In the genomic region with DNA sequence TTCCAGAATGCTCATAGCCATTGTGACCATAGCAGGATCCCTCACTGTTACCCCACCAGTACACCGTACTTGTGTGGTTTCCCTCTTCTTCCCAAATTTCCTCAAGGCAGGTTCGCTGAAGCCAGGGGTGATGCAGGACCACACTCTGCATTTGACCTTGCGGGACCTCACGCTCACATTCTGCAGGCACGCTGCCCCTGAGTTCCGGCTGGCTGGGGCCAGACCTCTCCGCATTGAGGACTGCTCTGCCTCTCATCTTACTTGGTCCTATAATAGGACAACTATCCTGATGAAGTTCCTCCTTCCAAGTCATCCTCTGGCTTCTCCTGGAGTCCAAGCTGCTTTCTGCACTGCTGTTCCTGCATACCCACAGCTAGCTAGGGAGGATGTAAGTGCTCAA, we compare ENCODE assay signal across 14 mouse cellular contexts. TPM values are rescaled to one million over a fixed set of nuclear protein-coding genes. Genes with fewer than 3 reads are reported as not detected.
DNase-seq lines count a peak whose midpoint lies in the region; ATAC-seq and TF ChIP-seq lines count a peak whose summit lies in the region.
"Had no signal": no experiment of that assay in that cellular context is flagged by ENCODE, and none has a peak within 500 bp of the region (broad histone marks: within the 10 kb centered on the region; RNA-seq: fewer than 3 reads in every experiment).

No protein-coding gene starts in this region.

- no peak for DNase-seq in heart, postnatal 36 days
- DNase-seq in lung, adult 18-20 months, result no peak
- DNase-seq in liver, postnatal 0 days, result no peak
- no peak for DNase-seq in left cerebral cortex, postnatal 25 days (ENCODE audit: low spot score in 2 of 2)
- DNase-seq: adrenal gland, adult 2 months; cerebellum, adult 8-10 months; lung, postnatal 4 days; thymus, postnatal 36 days had no signal

- no peaks in the 10 kb centered on the region for H3K27me3 ChIP-seq in heart, embryonic 16.5 days (ENCODE audit: control insufficient read depth, insufficient read depth, low read length)
- no peaks in the 10 kb centered on the region for H3K27me3 ChIP-seq in lung, embryonic 15.5 days
- no peaks in the 10 kb centered on the region for H3K27me3 ChIP-seq in intestine, embryonic 16.5 days (replicated peaks; ENCODE audit: control insufficient read depth, insufficient read depth, low read length)
- no peaks in the 10 kb centered on the region for H3K27me3 ChIP-seq in liver, postnatal 0 days (ENCODE audit: insufficient read depth, low read length)
- H3K27me3 ChIP-seq: forebrain, embryonic 13.5 days; midbrain, embryonic 12.5 days had no signal

- peaks cover 16% of the 10 kb centered on the region for H3K36me3 ChIP-seq in heart, embryonic 16.5 days (ENCODE audit: control insufficient read depth, insufficient read depth)
- no peaks in the 10 kb centered on the region for H3K36me3 ChIP-seq in lung, embryonic 15.5 days
- no peaks in the 10 kb centered on the region for H3K36me3 ChIP-seq in intestine, embryonic 16.5 days (ENCODE audit: control insufficient read depth, insufficient read depth, low read length)
- H3K36me3 ChIP-seq in liver, postnatal 0 days (replicated peaks; ENCODE audit: insufficient read depth, low read length), result no peaks in the 10 kb centered on the region

- H3K4me1 ChIP-seq in heart, embryonic 16.5 days (ENCODE audit: control insufficient read depth, insufficient read depth, low read length), result peaks cover 18% of the 10 kb centered on the region
- H3K4me1 ChIP-seq in lung, embryonic 15.5 days, result peaks cover 40% of the 10 kb centered on the region
- H3K4me1 ChIP-seq in intestine, embryonic 16.5 days (ENCODE audit: control insufficient read depth, insufficient read depth, low read length), result peaks cover 9% of the 10 kb centered on the region
- H3K4me1 ChIP-seq in liver, postnatal 0 days (ENCODE audit: insufficient read depth), result peaks cover 5% of the 10 kb centered on the region; the same call in 1 of the 2 replicates
- H3K4me1 ChIP-seq: forebrain, embryonic 13.5 days had no signal

- H3K9ac ChIP-seq in heart, embryonic 16.5 days (ENCODE audit: low read length), result no peak overlapping the region
- H3K9ac ChIP-seq in lung, embryonic 15.5 days, result no peak overlapping the region
- H3K9ac ChIP-seq in intestine, embryonic 16.5 days (ENCODE audit: low read depth, low read length), result no peak overlapping the region
- no peak overlapping the region for H3K9ac ChIP-seq in liver, postnatal 0 days (replicated peaks)
- H3K9ac ChIP-seq: forebrain, embryonic 13.5 days; midbrain, embryonic 12.5 days had no signal

- WGBS in heart, embryonic 16.5 days, result 69% methylated on average over 7 of the region's 7 CpGs
- 80% methylated on average over 7 of the region's 7 CpGs for WGBS in lung, embryonic 15.5 days
- 78% methylated on average over 7 of the region's 7 CpGs for WGBS in intestine, embryonic 16.5 days
- 81% methylated on average over 7 of the region's 7 CpGs for WGBS in liver, postnatal 0 days (ENCODE audit: insufficient replicate concordance)

- H3K9me3 ChIP-seq in heart, embryonic 16.5 days (replicated peaks; ENCODE audit: control insufficient read depth, low read length), result no peaks in the 10 kb centered on the region
- no peaks in the 10 kb centered on the region for H3K9me3 ChIP-seq in lung, embryonic 15.5 days
- no peaks in the 10 kb centered on the region for H3K9me3 ChIP-seq in intestine, embryonic 16.5 days (ENCODE audit: control insufficient read depth, low read length)
- H3K9me3 ChIP-seq in liver, postnatal 0 days (ENCODE audit: low read length), result no peaks in the 10 kb centered on the region
- H3K9me3 ChIP-seq: forebrain, embryonic 13.5 days; midbrain, embryonic 12.5 days had no signal

- H3K4me2 ChIP-seq in heart, embryonic 16.5 days (ENCODE audit: low read depth, low read length), result no peak overlapping the region
- no peak overlapping the region for H3K4me2 ChIP-seq in lung, embryonic 15.5 days
- H3K4me2 ChIP-seq in intestine, embryonic 16.5 days (ENCODE audit: low read depth, low read length), result no peak overlapping the region
- no peak overlapping the region for H3K4me2 ChIP-seq in liver, postnatal 0 days (ENCODE audit: low read depth, low read length)
- H3K4me2 ChIP-seq: forebrain, embryonic 13.5 days; midbrain, embryonic 12.5 days had no signal

- TF ChIP-seq CTCF in liver, postnatal 0 days (IDR thresholded peaks at IDR 0.05; ENCODE audit: low read depth), result no peak

- intact Hi-C loops in heart, postnatal 36 days (cut with DNase I), result no loop called here
- intact Hi-C loops in left cerebral cortex, postnatal 25 days (cut with DNase I), result no loop called here

- H3K4me3 ChIP-seq in heart, embryonic 16.5 days (ENCODE audit: low read length), result no peak overlapping the region
- H3K4me3 ChIP-seq in lung, embryonic 15.5 days, result no peak overlapping the region
- H3K4me3 ChIP-seq in intestine, embryonic 16.5 days (ENCODE audit: low read length), result no peak overlapping the region
- no peak overlapping the region for H3K4me3 ChIP-seq in liver, postnatal 0 days (ENCODE audit: low read depth, low read length)
- H3K4me3 ChIP-seq: forebrain, embryonic 13.5 days; midbrain, embryonic 12.5 days had no signal

- peak overlapping the region; percentile 45; the same call in 1 of the 2 replicates for H3K27ac ChIP-seq in heart, embryonic 16.5 days (ENCODE audit: low read length)
- H3K27ac ChIP-seq in lung, embryonic 15.5 days, result 0 out of 2 replicates have a peak overlapping the region, but pooled peaks have one; percentile 30
- H3K27ac ChIP-seq in intestine, embryonic 16.5 days (ENCODE audit: low read length), result 0 out of 2 replicates have a peak overlapping the region, but pooled peaks have one; percentile 9
- H3K27ac ChIP-seq in liver, postnatal 0 days (ENCODE audit: low read depth), result 0 out of 2 replicates have a peak overlapping the region, but pooled peaks have one; percentile 75
- H3K27ac ChIP-seq: forebrain, embryonic 13.5 days; midbrain, embryonic 12.5 days had no signal

- ATAC-seq in heart, embryonic 16.5 days (replicated peaks; ENCODE audit: extremely low read depth, insufficient read depth, low FRiP score), result no peak
- no peak for ATAC-seq in lung, embryonic 15.5 days (ENCODE audit: borderline replicate concordance, extremely low read depth, low FRiP score, low TSS enrichment)
- ATAC-seq in intestine, embryonic 16.5 days, result no peak
- ATAC-seq in liver, postnatal 0 days, result no peak
- ATAC-seq: CD4-positive, CD25-positive, alpha-beta regulatory T cell, adult 4 months; forebrain, embryonic 13.5 days had no signal

- no peak for TF ChIP-seq EP300 in liver, postnatal 0 days (IDR thresholded peaks at IDR 0.05; ENCODE audit: low read depth)

RNA-seq across cellular contexts. Expression of a gene that starts 9.8 kb away (rescaled TPM):
- polyA plus RNA-seq in heart, embryonic 16.5 days (2015; fragmentation: Nextera tagmentation; extraction: Ambion mirVana), result 170 and 176 TPM in 2 replicates
- 100 to 1,000 TPM; 123 to 136 TPM for total RNA-seq in heart, postnatal 36 days (2021)
- polyA plus RNA-seq in lung, embryonic 15.5 days (2015; fragmentation: Nextera tagmentation; extraction: Ambion mirVana), result 102 and 107 TPM in 2 replicates
- polyA plus RNA-seq in intestine, embryonic 16.5 days (2015; fragmentation: Nextera tagmentation; extraction: Ambion mirVana), result 66.8 and 70.3 TPM in 2 replicates
- 29.9 and 30.2 TPM in 2 replicates for polyA plus RNA-seq in liver, postnatal 0 days (2015; fragmentation: Nextera tagmentation; extraction: Ambion mirVana)
- 10 to 100 TPM; 21.9 to 25.0 TPM for total RNA-seq in left cerebral cortex, postnatal 25 days (2021)
- polyA plus RNA-seq: CD4-positive, CD25-positive, alpha-beta regulatory T cell, adult 4 months had no signal

RNA-seq across cellular contexts. Expression of a gene that starts 15.1 kb away (rescaled TPM):
- 470 and 488 TPM in 2 replicates for polyA plus RNA-seq in heart, embryonic 16.5 days (2015; fragmentation: Nextera tagmentation; extraction: Ambion mirVana)
- total RNA-seq in heart, postnatal 36 days (2021), result 100 to 1,000 TPM; 631 to 727 TPM
- polyA plus RNA-seq in lung, embryonic 15.5 days (2015; fragmentation: Nextera tagmentation; extraction: Ambion mirVana), result 53.6 and 60.6 TPM in 2 replicates
- polyA plus RNA-seq in intestine, embryonic 16.5 days (2015; fragmentation: Nextera tagmentation; extraction: Ambion mirVana), result 15.3 and 18.6 TPM in 2 replicates
- 1.3 and 5.9 TPM in 2 replicates for polyA plus RNA-seq in liver, postnatal 0 days (2015; fragmentation: Nextera tagmentation; extraction: Ambion mirVana)
- total RNA-seq in left cerebral cortex, postnatal 25 days (2021), result 100 to 1,000 TPM; 157 to 159 TPM
- polyA plus RNA-seq: CD4-positive, CD25-positive, alpha-beta regulatory T cell, adult 4 months had no signal

RNA-seq across cellular contexts. Expression of a gene that starts 37.1 kb away (rescaled TPM):
- polyA plus RNA-seq in heart, embryonic 16.5 days (2015; fragmentation: Nextera tagmentation; extraction: Ambion mirVana), result 33.4 and 34.1 TPM in 2 replicates
- 100 to 1,000 TPM; 108 to 116 TPM for total RNA-seq in heart, postnatal 36 days (2021)
- 25.0 and 26.2 TPM in 2 replicates for polyA plus RNA-seq in lung, embryonic 15.5 days (2015; fragmentation: Nextera tagmentation; extraction: Ambion mirVana)
- 12.3 and 15.2 TPM in 2 replicates for polyA plus RNA-seq in intestine, embryonic 16.5 days (2015; fragmentation: Nextera tagmentation; extraction: Ambion mirVana)
- polyA plus RNA-seq in liver, postnatal 0 days (2015; fragmentation: Nextera tagmentation; extraction: Ambion mirVana), result 14.0 and 15.9 TPM in 2 replicates
- total RNA-seq in left cerebral cortex, postnatal 25 days (2021), result 100 to 1,000 TPM; 112 to 117 TPM

RNA-seq across cellular contexts. Expression of a gene that starts 49.7 kb away (rescaled TPM):
- polyA plus RNA-seq in heart, embryonic 16.5 days (2015; fragmentation: Nextera tagmentation; extraction: Ambion mirVana), result 40.6 and 40.7 TPM in 2 replicates
- 10 to 100 TPM; 18.7 to 21.7 TPM for total RNA-seq in heart, postnatal 36 days (2021)
- 25.9 and 26.1 TPM in 2 replicates for polyA plus RNA-seq in lung, embryonic 15.5 days (2015; fragmentation: Nextera tagmentation; extraction: Ambion mirVana)
- 14.7 and 16.5 TPM in 2 replicates for polyA plus RNA-seq in intestine, embryonic 16.5 days (2015; fragmentation: Nextera tagmentation; extraction: Ambion mirVana)
- 4.3 and 5.8 TPM in 2 replicates for polyA plus RNA-seq in liver, postnatal 0 days (2015; fragmentation: Nextera tagmentation; extraction: Ambion mirVana)
- 10 to 100 TPM; 40.1 to 41.1 TPM for total RNA-seq in left cerebral cortex, postnatal 25 days (2021)

Comparison
In these comparisons a context has a peak if more than half of its experiments do, and no peak if none do; other contexts are left out.
1. H3K27ac ChIP-seq: peak in every context shown above with its lines; median percentile 75 in liver, postnatal 0 days; 45 in heart, embryonic 16.5 days; 30 in lung, embryonic 15.5 days; 9 in intestine, embryonic 16.5 days.